Mouse (Mus musculus) liver, postnatal 0 days (tissue): ENCODE measurements around the gene Fank1.

Experiments used
- CTCF ChIP-seq: sonication (generic); IDR thresholded peaks from 2 replicates; pipeline ENCODE4 v1.5.1; 2016; ENCODE audit warnings: antibody characterized with exemption, low read depth
- EP300 ChIP-seq: IDR thresholded peaks from 2 replicates; pipeline ENCODE4 v1.6.1; 2016; ENCODE audit warnings: antibody characterized with exemption, low read depth, mild to moderate bottlenecking

DNA sequence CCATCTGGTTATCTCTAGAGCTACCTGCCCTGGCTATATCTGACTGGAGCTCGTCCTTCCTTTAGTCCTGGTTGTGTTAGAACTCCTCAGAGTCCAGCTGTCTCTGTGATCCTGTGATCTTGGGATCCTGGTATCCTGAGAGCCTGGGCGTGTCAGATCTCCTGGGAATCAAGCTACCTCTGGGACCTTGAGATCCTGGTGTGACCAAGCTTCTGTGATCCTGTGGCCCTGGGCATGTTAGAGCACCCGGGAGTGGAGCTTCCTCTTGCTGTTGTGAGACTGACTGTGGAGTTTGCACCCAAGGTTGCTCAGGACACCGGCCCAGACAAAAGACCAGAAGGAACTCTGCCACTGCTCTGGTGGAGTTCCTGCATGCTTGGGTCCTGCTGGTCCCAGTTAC is 122.7 kb downstream of the Fank1 start:
- TF ChIP-seq CTCF (no peak), EP300 (no peak)
